Mouse (Mus musculus) embryo, embryonic 9.5 days (tissue): ENCODE measurements around the gene Csrp1.

ENCODE experiments used
- DNase-seq: peaks from one replicate; pipeline ENCODE4 v3.0.0-alpha.2; 2017; ENCODE audit errors: extremely low spot score

Gene Csrp1

GRCm38 (mm10) chr1:135731897-135732684 lies 12.2 kb downstream of the Csrp1 start:
- peak; percentile 45 for DNase-seq

GRCm38 (mm10) chr1:135734225-135734937 lies 14.5 kb downstream of the Csrp1 start:
- DNase-seq, result no peak

GRCm38 (mm10) chr1:135735460-135735859 lies 15.6 kb downstream of the Csrp1 start:
- peak; percentile 66 for DNase-seq

GRCm38 (mm10) chr1:135744987-135745386 lies 25.1 kb downstream of the Csrp1 start:
- no peak for DNase-seq

- DNase-seq, result no peak
Measured at GRCm38 (mm10) chr1:135746248-135746647, 26.4 kb downstream of the Csrp1 start.

- peak; percentile 93 for DNase-seq
Measured at GRCm38 (mm10) chr1:135752737-135753348, 33.0 kb downstream of the Csrp1 start.

GRCm38 (mm10) chr1:135755287-135755686 lies 35.4 kb downstream of the Csrp1 start:
- no peak for DNase-seq

- DNase-seq, result no peak
Measured at GRCm38 (mm10) chr1:135755913-135756312, 36.1 kb downstream of the Csrp1 start.

GRCm38 (mm10) chr1:135757287-135757686 lies 37.4 kb downstream of the Csrp1 start:
- DNase-seq, result no peak

GRCm38 (mm10) chr1:135759685-135760084 lies 39.8 kb downstream of the Csrp1 start:
- no peak for DNase-seq

- DNase-seq, result no peak
Measured at GRCm38 (mm10) chr1:135760216-135760615, 40.4 kb downstream of the Csrp1 start.

GRCm38 (mm10) chr1:135761728-135762127 lies 41.9 kb downstream of the Csrp1 start:
- no peak for DNase-seq

- peak; percentile 25 for DNase-seq
Measured at GRCm38 (mm10) chr1:135763503-135764205, 43.8 kb downstream of the Csrp1 start.

GRCm38 (mm10) chr1:135764206-135764528 lies 44.3 kb downstream of the Csrp1 start:
- no peak for DNase-seq

GRCm38 (mm10) chr1:135765645-135766591 lies 46.1 kb downstream of the Csrp1 start, which contains the start of gene Phlda3:
TSS of gene Phlda3 (plus strand) at chr1:135766119.
- DNase-seq, result peak; percentile 84

GRCm38 (mm10) chr1:135766592-135767306 lies 46.9 kb downstream of the Csrp1 start:
- no peak for DNase-seq

GRCm38 (mm10) chr1:135767324-135767890 lies 47.5 kb downstream of the Csrp1 start:
- no peak for DNase-seq

- DNase-seq, result no peak
Measured at GRCm38 (mm10) chr1:135768400-135768799, 48.5 kb downstream of the Csrp1 start.

GRCm38 (mm10) chr1:135770237-135770636 lies 50.4 kb downstream of the Csrp1 start:
- no peak for DNase-seq
